Mouse (Mus musculus) embryonic facial prominence, embryonic 15.5 days (tissue): Measurements from ENCODE around the gene Il20rb. TPM values are rescaled to one million over a fixed set of nuclear protein-coding genes. Genes with fewer than 3 reads are reported as not detected.

ENCODE experiments used
- ATAC-seq: fragments of 200-750 bp; cut with Nextera tagmentation; 2 replicates; pipeline ENCODE4 v1.8.0; 2017; ENCODE audit warnings: low read depth, moderate TSS enrichment; ENCODE audit not compliant: insufficient number of reproducible peaks, low FRiP score, low TSS enrichment
- H3K27ac ChIP-seq: fragments of 300-500 bp; sonication (generic); replicated peaks from 2 replicates; pipeline ENCODE4 v1.5.1; 2015; ENCODE audit warnings: mild to moderate bottlenecking, inconsistent platforms
- H3K27me3 ChIP-seq: fragments of 300-500 bp; sonication (generic); 2 replicates; pipeline ENCODE4 v1.6.1; 2015; ENCODE audit warnings: inconsistent platforms
- H3K36me3 ChIP-seq: fragments of 300-500 bp; sonication (generic); 2 replicates; pipeline ENCODE4 v1.6.1; 2015; ENCODE audit warnings: mild to moderate bottlenecking, inconsistent platforms
- H3K4me1 ChIP-seq: fragments of 300-500 bp; sonication (generic); 2 replicates; pipeline ENCODE4 v1.6.1; 2015; ENCODE audit warnings: inconsistent platforms
- H3K4me2 ChIP-seq: fragments of 300-500 bp; sonication (generic); replicated peaks from 2 replicates; pipeline ENCODE4 v1.6.1; 2015; ENCODE audit warnings: mild to moderate bottlenecking, inconsistent platforms
- H3K4me3 ChIP-seq: fragments of 300-500 bp; sonication (generic); replicated peaks from 2 replicates; pipeline ENCODE4 v1.5.1; 2015; ENCODE audit warnings: mild to moderate bottlenecking, inconsistent platforms
- H3K9ac ChIP-seq: fragments of 300-500 bp; sonication (generic); 2 replicates; pipeline ENCODE4 v1.6.1; 2015; ENCODE audit warnings: inconsistent platforms
- H3K9me3 ChIP-seq: fragments of 300-500 bp; sonication (generic); replicated peaks from 2 replicates; pipeline ENCODE4 v1.6.1; 2016; ENCODE audit warnings: inconsistent platforms
- WGBS: fragments of 180-500 bp; shearing (Covaris S2); methylation state at CpG from one replicate; pipeline ENCODE4 v1.1.7; 2015; 5-methylcytosine and 5-hydroxymethylcytosine counted together
- polyA plus RNA-seq: library from polyadenylated mRNA; unstranded; fragments of >200 nt; fragmentation: Nextera tagmentation; extraction: Ambion mirVana; gene quantifications from 2 replicates; pipeline ENCODE4 v1.2.1, GENCODE M21; 2015

Gene Il20rb
- polyA plus RNA-seq, 1 experiment from 2014 or later = 7.8 TPM

GRCm38 (mm10) chr9:100457971-100458681, 28.5 kb downstream of the Il20rb start:
- H3K36me3 ChIP-seq = 0 out of 2 replicates have a peak, but pooled peaks cover 9% of the 10 kb centered on the region
- no peak for ATAC-seq
- no peak overlapping the region for H3K9ac ChIP-seq
- no peak overlapping the region for H3K4me2 ChIP-seq
- no peaks in the 10 kb centered on the region for H3K9me3 ChIP-seq
- WGBS = 75% methylated on average over 17 of the region's 17 CpGs
- H3K27ac ChIP-seq = no peak overlapping the region
- peaks cover 4% of the 10 kb centered on the region; the same call in 1 of the 2 replicates for H3K4me1 ChIP-seq
- no peaks in the 10 kb centered on the region for H3K27me3 ChIP-seq
- no peak overlapping the region for H3K4me3 ChIP-seq

GRCm38 (mm10) chr9:100454664-100454993, 32.0 kb downstream of the Il20rb start:
- peak overlapping the region; percentile 23; the same call in 1 of the 2 replicates for H3K9ac ChIP-seq
- no peak overlapping the region for H3K27ac ChIP-seq
- H3K4me1 ChIP-seq = no peaks in the 10 kb centered on the region; the same call in 1 of the 2 replicates
- 12% methylated on average over 9 of the region's 9 CpGs for WGBS
- 0 out of 2 replicates have a peak, but pooled peaks cover 5% of the 10 kb centered on the region for H3K36me3 ChIP-seq
- H3K4me3 ChIP-seq = peak overlapping the region; percentile 44
- no peaks in the 10 kb centered on the region for H3K27me3 ChIP-seq
- no peaks in the 10 kb centered on the region for H3K9me3 ChIP-seq
- ATAC-seq = no peak
- peak overlapping the region; percentile 65 for H3K4me2 ChIP-seq

- ATAC-seq = no peak
- Histone ChIP-seq H3K4me2 (peak overlapping the region; percentile 65), H3K27me3 (no peaks in the 10 kb centered on the region), H3K4me1 (no peaks in the 10 kb centered on the region; the same call in 1 of the 2 replicates), H3K36me3 (0 out of 2 replicates have a peak, but pooled peaks cover 5% of the 10 kb centered on the region), H3K4me3 (peak overlapping the region; percentile 44), H3K27ac (no peak overlapping the region), H3K9me3 (no peaks in the 10 kb centered on the region), H3K9ac (peak overlapping the region; percentile 23; the same call in 1 of the 2 replicates)
- 6% methylated on average over 24 of the region's 25 CpGs for WGBS
These were observed 32.5 kb downstream of the Il20rb start for GRCm38 (mm10) chr9:100453944-100454663.

- H3K27ac ChIP-seq = no peak overlapping the region
- ATAC-seq = no peak
- no peak overlapping the region for H3K4me2 ChIP-seq
These were observed 34.2 kb downstream of the Il20rb start for GRCm38 (mm10) chr9:100452432-100452831.

GRCm38 (mm10) chr9:100446059-100446686, 40.4 kb downstream of the Il20rb start:
- under 1% methylated on average over 32 of the region's 32 CpGs for WGBS

More at GRCm38 (mm10) chr9:100452432-100452831, 34.2 kb downstream of the Il20rb start:
- Histone ChIP-seq H3K4me3 (no peak overlapping the region), H3K4me1 (no peaks in the 10 kb centered on the region; the same call in 1 of the 2 replicates), H3K9ac (no peak overlapping the region), H3K36me3 (no peaks in the 10 kb centered on the region), H3K27me3 (peaks cover 4% of the 10 kb centered on the region; the same call in 1 of the 2 replicates), H3K9me3 (no peaks in the 10 kb centered on the region)
- 42% methylated on average over 6 of the region's 6 CpGs for WGBS

DNA sequence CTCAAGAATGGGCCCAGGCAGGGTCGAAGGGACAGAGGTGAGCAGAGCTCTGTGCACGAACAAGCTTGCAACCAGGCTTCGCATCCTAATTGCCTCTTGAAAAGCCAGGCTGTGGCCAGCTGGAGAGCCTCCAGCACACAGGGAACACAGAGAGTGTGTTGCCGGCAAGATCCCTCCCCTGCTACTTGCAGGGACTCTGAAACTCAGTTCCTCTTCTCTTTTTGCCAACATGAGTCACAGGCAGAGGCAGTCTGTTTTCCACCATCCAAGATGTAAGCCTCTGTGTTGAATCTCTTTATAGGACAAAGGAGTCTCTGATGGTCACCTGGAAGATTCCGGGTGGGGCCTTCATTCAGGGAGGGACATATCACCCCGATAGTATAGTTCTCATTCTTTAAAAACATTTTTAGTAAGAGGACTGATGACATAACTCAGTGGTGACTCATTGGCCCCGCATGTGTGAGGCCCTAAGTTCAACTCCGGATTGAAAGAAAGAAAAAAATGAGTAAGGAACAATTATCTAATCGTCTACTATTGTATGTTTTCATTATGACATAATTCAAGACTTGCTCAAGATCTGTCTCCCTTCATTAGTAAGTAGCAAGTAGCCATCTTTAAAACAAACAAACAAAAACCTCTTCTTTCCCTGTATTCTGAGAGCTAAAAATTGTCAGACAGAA, 46.3 kb downstream of the Il20rb start:
- 49% methylated on average over 9 of the region's 9 CpGs for WGBS
- no peak overlapping the region for H3K9ac ChIP-seq
- ATAC-seq = no peak

More at GRCm38 (mm10) chr9:100446059-100446686, 40.4 kb downstream of the Il20rb start:
- H3K36me3 ChIP-seq = no peaks in the 10 kb centered on the region
- peak overlapping the region; percentile 45 for H3K4me3 ChIP-seq
- no peaks in the 10 kb centered on the region for H3K9me3 ChIP-seq
- peak; percentile 73; the same call in 1 of the 2 replicates for ATAC-seq
- H3K4me2 ChIP-seq = peak overlapping the region; percentile 73
- peak overlapping the region; percentile 9 for H3K27ac ChIP-seq
- peaks cover 4% of the 10 kb centered on the region; the same call in 1 of the 2 replicates for H3K27me3 ChIP-seq
- peaks cover 8% of the 10 kb centered on the region for H3K4me1 ChIP-seq
- H3K9ac ChIP-seq = no peak overlapping the region

GRCm38 (mm10) chr9:100439481-100439880, 47.1 kb downstream of the Il20rb start:
- H3K9ac ChIP-seq = no peak overlapping the region
- H3K27me3 ChIP-seq = no peaks in the 10 kb centered on the region
- no peak overlapping the region for H3K4me2 ChIP-seq
- H3K27ac ChIP-seq = no peak overlapping the region
- H3K4me3 ChIP-seq = no peak overlapping the region
- no peaks in the 10 kb centered on the region for H3K4me1 ChIP-seq
- ATAC-seq = no peak
- no peaks in the 10 kb centered on the region for H3K9me3 ChIP-seq
- WGBS = 80% methylated on average over 8 of the region's 8 CpGs
- no peaks in the 10 kb centered on the region for H3K36me3 ChIP-seq

More for the DNA sequence above, 46.3 kb downstream of the Il20rb start:
- Histone ChIP-seq H3K4me2 (no peak overlapping the region), H3K4me3 (no peak overlapping the region), H3K27me3 (no peaks in the 10 kb centered on the region), H3K4me1 (no peaks in the 10 kb centered on the region), H3K9me3 (no peaks in the 10 kb centered on the region), H3K36me3 (no peaks in the 10 kb centered on the region), H3K27ac (no peak overlapping the region)

GRCm38 (mm10) chr9:100438994-100439393, 47.6 kb downstream of the Il20rb start:
- Histone ChIP-seq H3K9me3 (no peaks in the 10 kb centered on the region), H3K9ac (no peak overlapping the region), H3K27me3 (no peaks in the 10 kb centered on the region), H3K4me1 (no peaks in the 10 kb centered on the region), H3K4me2 (no peak overlapping the region), H3K4me3 (no peak overlapping the region), H3K36me3 (no peaks in the 10 kb centered on the region), H3K27ac (no peak overlapping the region)
- ATAC-seq = no peak
- WGBS = 86% methylated on average over 10 of the region's 10 CpGs

GRCm38 (mm10) chr9:100436865-100437595, 49.6 kb downstream of the Il20rb start:
- Histone ChIP-seq H3K4me2 (no peak overlapping the region), H3K9me3 (no peaks in the 10 kb centered on the region), H3K9ac (no peak overlapping the region), H3K27ac (no peak overlapping the region), H3K4me1 (no peaks in the 10 kb centered on the region), H3K27me3 (no peaks in the 10 kb centered on the region), H3K4me3 (no peak overlapping the region), H3K36me3 (no peaks in the 10 kb centered on the region)
- ATAC-seq = no peak
- 57% methylated on average over 8 of the region's 8 CpGs for WGBS

DNA sequence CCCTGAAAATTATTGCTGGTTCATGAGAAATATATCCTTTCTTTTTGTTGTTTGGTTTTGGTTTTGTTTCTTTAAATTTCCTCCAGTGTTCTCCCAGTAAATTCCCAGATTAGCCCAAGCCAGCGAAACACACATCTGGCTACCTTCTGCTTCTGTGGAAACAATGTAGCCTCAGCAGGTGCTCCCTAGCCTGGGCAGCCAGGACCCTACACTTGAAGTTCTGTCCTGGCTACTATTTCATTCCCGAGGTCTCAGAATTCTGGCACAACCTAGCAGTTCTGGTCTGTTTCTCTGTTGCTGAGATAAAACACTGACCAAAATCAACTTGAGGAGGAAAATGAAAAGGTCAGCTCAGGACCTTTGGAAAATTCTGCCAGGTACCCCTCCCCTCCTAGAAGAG, 55.2 kb downstream of the Il20rb start:
- 46% methylated on average over 2 of the region's 2 CpGs for WGBS
- no peaks in the 10 kb centered on the region for H3K36me3 ChIP-seq
- no peaks in the 10 kb centered on the region for H3K27me3 ChIP-seq
- H3K27ac ChIP-seq = no peak overlapping the region
- H3K9ac ChIP-seq = no peak overlapping the region
- ATAC-seq = no peak
- H3K4me2 ChIP-seq = no peak overlapping the region
- no peak overlapping the region for H3K4me3 ChIP-seq
- H3K9me3 ChIP-seq = no peaks in the 10 kb centered on the region
- peaks cover 4% of the 10 kb centered on the region; the same call in 1 of the 2 replicates for H3K4me1 ChIP-seq
